Mouse (Mus musculus) C2C12 (cell line): Measurements from ENCODE around the gene Gm3285.

ENCODE experiments used
- CEBPB ChIP-seq: IDR thresholded peaks from one replicate; pipeline ENCODE4 v1.6.1; 2011; ENCODE audit warnings: low read depth, mild to moderate bottlenecking, control low read depth, moderate library complexity
- CTCF ChIP-seq: IDR thresholded peaks from one replicate; pipeline ENCODE4 v1.5.1; 2011; ENCODE audit not compliant: control insufficient read depth, insufficient read depth, insufficient read length
- FOSL1 ChIP-seq: IDR thresholded peaks from one replicate; pipeline ENCODE4 v1.8.0; 2011; ENCODE audit warnings: mild to moderate bottlenecking, low read length; ENCODE audit not compliant: poor library complexity, insufficient read depth, severe bottlenecking
- MAX ChIP-seq: IDR thresholded peaks from one replicate; pipeline ENCODE4 v1.6.1; 2011; ENCODE audit warnings: mild to moderate bottlenecking, control low read depth
- MYOD1 ChIP-seq: IDR thresholded peaks from one replicate; pipeline ENCODE4 v1.6.1; 2011; ENCODE audit warnings: low read depth; ENCODE audit not compliant: control insufficient read depth, insufficient read length
- MYOG ChIP-seq: IDR thresholded peaks from one replicate; pipeline ENCODE4 v1.6.1; 2011; ENCODE audit not compliant: control insufficient read depth, insufficient read length; ENCODE audit errors: extremely low read depth
- USF1 ChIP-seq: IDR thresholded peaks from one replicate; pipeline ENCODE4 v1.6.1; 2011; ENCODE audit warnings: low read depth, mild to moderate bottlenecking, control low read depth, moderate library complexity

DNA sequence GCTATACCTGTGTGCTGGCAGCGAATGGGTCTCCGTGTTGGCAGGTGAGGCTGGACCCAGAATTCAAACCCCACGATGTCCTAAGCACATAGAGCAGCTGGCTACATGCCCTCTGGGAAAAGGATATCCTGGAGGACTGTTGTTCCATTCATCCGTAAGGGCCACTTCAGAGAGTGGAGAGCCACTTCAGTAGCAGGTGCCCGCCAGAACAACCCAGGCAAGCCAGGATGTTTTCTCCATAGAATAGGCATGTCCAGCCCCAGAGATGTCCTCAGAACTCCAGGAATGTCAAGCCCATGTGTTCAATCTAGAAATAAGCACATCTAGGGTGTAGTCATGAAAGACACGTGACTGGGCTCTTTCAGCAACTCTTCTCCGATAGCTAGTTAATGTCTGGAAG lies 7.9 kb downstream of the Gm3285 start:
- no peak for TF ChIP-seq CTCF
- TF ChIP-seq MYOD1: no peak
- no peak for TF ChIP-seq FOSL1
- no peak for TF ChIP-seq USF1
- TF ChIP-seq MAX: no peak
- TF ChIP-seq MYOG: no peak
- TF ChIP-seq CEBPB: no peak
